Mouse (Mus musculus) MEL (cell line): Measurements from ENCODE around the gene Med11. TPM values are rescaled to one million over a fixed set of nuclear protein-coding genes. Genes with fewer than 3 reads are reported as not detected.

Experiments used
- DNase-seq: peaks from one replicate; pipeline ENCODE4 v3.0.0; 2011; ENCODE audit warnings: low read depth, low spot score
- H3K27ac ChIP-seq: 2 replicates; pipeline ENCODE4 v1.5.1; 2012; ENCODE audit warnings: low read depth, mild to moderate bottlenecking, control low read depth, low read length, moderate library complexity; ENCODE audit not compliant: control insufficient read depth
- H3K27me3 ChIP-seq, 2 experiments: fragments of 150-350 bp in 1 of 2; sonication (generic) in 1 of 2; 2 replicates each; pipeline ENCODE4 v1.6.1; 2012; ENCODE audit warnings: low read length in 2 of 2, mild to moderate bottlenecking in 2 of 2, improper control_type of control experiment in 1 of 2, moderate library complexity in 1 of 2; ENCODE audit not compliant: insufficient read depth in 2 of 2, control insufficient read depth in 1 of 2
- H3K36me3 ChIP-seq, 2 experiments: 2 replicates each; pipeline ENCODE4 v1.6.1; 2012 to 2014; ENCODE audit warnings: low read length in 2 of 2, improper control_type of control experiment in 1 of 2, inconsistent platforms in 1 of 2, mild to moderate bottlenecking in 1 of 2; ENCODE audit not compliant: insufficient read depth in 2 of 2, control insufficient read depth in 1 of 2
- H3K4me1 ChIP-seq, 2 experiments: fragments of 150-350 bp in 1 of 2; sonication (generic) in 1 of 2; 2 replicates each; pipeline ENCODE4 v1.6.1; 2012; ENCODE audit warnings: low read length in 2 of 2, improper control_type of control experiment in 1 of 2, mild to moderate bottlenecking in 1 of 2; ENCODE audit not compliant: insufficient read depth in 2 of 2, control insufficient read depth in 1 of 2
- H3K4me3 ChIP-seq, 2 experiments: fragments of 150-350 bp in 1 of 2; sonication (generic) in 1 of 2; 2 replicates each; pipeline ENCODE4 v1.5.1; 2012; ENCODE audit warnings: low read depth in 2 of 2, low read length in 2 of 2, mild to moderate bottlenecking in 2 of 2, moderate library complexity in 2 of 2, control low read depth in 1 of 2, improper control_type of control experiment in 1 of 2; ENCODE audit not compliant: control insufficient read depth in 1 of 2, insufficient read depth in 1 of 2
- H3K79me2 ChIP-seq: 2 replicates; pipeline ENCODE4 v1.6.1; 2012; ENCODE audit warnings: mild to moderate bottlenecking, low read length, moderate library complexity; ENCODE audit not compliant: control insufficient read depth, poor library complexity, insufficient read depth
- H3K9ac ChIP-seq: 2 replicates; pipeline ENCODE4 v1.6.1; 2012; ENCODE audit warnings: low read depth, mild to moderate bottlenecking, control low read depth, low read length, moderate library complexity; ENCODE audit not compliant: control insufficient read depth, poor library complexity, severe bottlenecking
- H3K9me3 ChIP-seq: fragments of 150-350 bp; sonication (generic); replicated peaks from 2 replicates; pipeline ENCODE4 v1.6.1; 2012; ENCODE audit warnings: mild to moderate bottlenecking, low read length, improper control_type of control experiment, moderate library complexity; ENCODE audit not compliant: insufficient read depth
- CHD1 ChIP-seq: IDR thresholded peaks from 2 replicates; pipeline ENCODE4 v1.6.1; 2012; ENCODE audit warnings: low read depth, mild to moderate bottlenecking, inconsistent platforms, low read length, improper control_type of control experiment
- CTCF ChIP-seq, 3 experiments: IDR thresholded peaks in 2 of 3; conservative IDR thresholded peaks in 1 of 3; 2 replicates each; pipeline ENCODE4 v1.5.1; 2011 to 2012; ENCODE audit warnings: low read length in 3 of 3, low read depth in 2 of 3, mild to moderate bottlenecking in 2 of 3, improper control_type of control experiment in 1 of 3, inconsistent platforms in 1 of 3, mixed read lengths in 1 of 3, moderate library complexity in 1 of 3; ENCODE audit not compliant: control insufficient read depth in 1 of 3, insufficient read depth in 1 of 3, poor library complexity in 1 of 3, severe bottlenecking in 1 of 3
- E2F4 ChIP-seq: IDR thresholded peaks from 2 replicates; pipeline ENCODE4 v1.6.1; 2011; ENCODE audit warnings: low read depth, low read length, improper control_type of control experiment, borderline replicate concordance
- ELF1 ChIP-seq: IDR thresholded peaks from 2 replicates; pipeline ENCODE4 v1.6.1; 2014; ENCODE audit warnings: low read depth, mild to moderate bottlenecking, inconsistent platforms, low read length, improper control_type of control experiment, moderate library complexity
- EP300 ChIP-seq, 2 experiments: IDR thresholded peaks; 2 replicates each; pipeline ENCODE4 v1.6.1; 2011; ENCODE audit warnings: improper control_type of control experiment in 2 of 2, low read length in 2 of 2, low read depth in 1 of 2, mild to moderate bottlenecking in 1 of 2
- GABPA ChIP-seq: IDR thresholded peaks from 2 replicates; pipeline ENCODE4 v1.6.1; 2012; ENCODE audit warnings: low read depth, mild to moderate bottlenecking, inconsistent platforms, low read length, improper control_type of control experiment, moderate library complexity
- GATA1 ChIP-seq: IDR thresholded peaks from 2 replicates; pipeline ENCODE4 v1.6.1; 2011; ENCODE audit warnings: low read depth, low read length, improper control_type of control experiment
- KAT2A ChIP-seq: conservative IDR thresholded peaks from 2 replicates; pipeline ENCODE4 v1.6.1; 2012; ENCODE audit warnings: low read depth, low read length, improper control_type of control experiment, inconsistent platforms
- MAFK ChIP-seq: IDR thresholded peaks from 2 replicates; pipeline ENCODE4 v1.6.1; 2011; ENCODE audit warnings: low read depth, mild to moderate bottlenecking, low read length, improper control_type of control experiment, borderline replicate concordance
- MXI1 ChIP-seq: IDR thresholded peaks from 2 replicates; pipeline ENCODE4 v1.6.1; 2011; ENCODE audit warnings: mild to moderate bottlenecking, low read depth, low read length, improper control_type of control experiment
- MYC ChIP-seq: IDR thresholded peaks from 2 replicates; pipeline ENCODE4 v1.6.1; 2011; ENCODE audit warnings: low read depth, mild to moderate bottlenecking, low read length, improper control_type of control experiment, moderate library complexity
- NELFE ChIP-seq: IDR thresholded peaks from 2 replicates; pipeline ENCODE4 v1.6.1; 2011; ENCODE audit warnings: low read depth, low read length, improper control_type of control experiment
- NRF1 ChIP-seq: IDR thresholded peaks from 2 replicates; pipeline ENCODE4 v1.6.1; 2014; ENCODE audit warnings: low read depth, mild to moderate bottlenecking, inconsistent platforms, low read length, improper control_type of control experiment, moderate library complexity; ENCODE audit not compliant: poor library complexity, insufficient read depth, severe bottlenecking
- RAD21 ChIP-seq: IDR thresholded peaks from 2 replicates; pipeline ENCODE4 v1.6.1; 2011; ENCODE audit warnings: mild to moderate bottlenecking, low read depth, low read length, improper control_type of control experiment
- SIN3A ChIP-seq: IDR thresholded peaks from 2 replicates; pipeline ENCODE4 v1.6.1; 2012; ENCODE audit warnings: low read length, improper control_type of control experiment, inconsistent platforms
- SMC3 ChIP-seq: IDR thresholded peaks from 2 replicates; pipeline ENCODE4 v1.6.1; 2011; ENCODE audit warnings: low read depth, low read length, improper control_type of control experiment
- TBP ChIP-seq: IDR thresholded peaks from 2 replicates; pipeline ENCODE4 v1.8.0; 2011; ENCODE audit warnings: low read depth, low read length, improper control_type of control experiment
- ZC3H11A ChIP-seq: IDR thresholded peaks from 2 replicates; pipeline ENCODE4 v1.6.1; 2012; ENCODE audit warnings: low read depth, mild to moderate bottlenecking, inconsistent platforms, low read length, improper control_type of control experiment
- ZKSCAN1 ChIP-seq: IDR thresholded peaks from 2 replicates; pipeline ENCODE4 v1.6.1; 2012; ENCODE audit warnings: low read depth, mild to moderate bottlenecking, inconsistent platforms, low read length, improper control_type of control experiment, moderate library complexity
- ZMIZ1 ChIP-seq: IDR thresholded peaks from 2 replicates; pipeline ENCODE4 v1.6.1; 2012; ENCODE audit warnings: low read depth, mild to moderate bottlenecking, inconsistent platforms, low read length, improper control_type of control experiment, moderate library complexity
- ZNF384 ChIP-seq: IDR thresholded peaks from 2 replicates; pipeline ENCODE4 v1.6.1; 2012; ENCODE audit warnings: low read depth, mild to moderate bottlenecking, inconsistent platforms, low read length, improper control_type of control experiment
- polyA plus RNA-seq, 2 experiments: library from polyadenylated mRNA; stranded (reverse) in 1 of 2; unstranded in 1 of 2; fragments of >175 nt in 1 of 2; fragments of >200 nt in 1 of 2; gene quantifications; 2 replicates each; pipeline versions ENCODE4 v1.2.1 to v1.2.4; 2012; ENCODE audit warnings: low replicate concordance in 2 of 2, low read depth in 1 of 2; ENCODE audit not compliant: insufficient read length in 2 of 2, insufficient read depth in 1 of 2, missing spikeins in 1 of 2
- total RNA-seq: library from RNA; depleted of rRNA; stranded (reverse); fragments of 300-350 nt; gene quantifications from 2 replicates; pipeline ENCODE4 v1.2.3, GENCODE M21; 2012

The Med11 gene
- total and polyA plus RNA-seq, 3 experiments = 40.0 to 43.0 TPM; not detected in 1

DNA sequence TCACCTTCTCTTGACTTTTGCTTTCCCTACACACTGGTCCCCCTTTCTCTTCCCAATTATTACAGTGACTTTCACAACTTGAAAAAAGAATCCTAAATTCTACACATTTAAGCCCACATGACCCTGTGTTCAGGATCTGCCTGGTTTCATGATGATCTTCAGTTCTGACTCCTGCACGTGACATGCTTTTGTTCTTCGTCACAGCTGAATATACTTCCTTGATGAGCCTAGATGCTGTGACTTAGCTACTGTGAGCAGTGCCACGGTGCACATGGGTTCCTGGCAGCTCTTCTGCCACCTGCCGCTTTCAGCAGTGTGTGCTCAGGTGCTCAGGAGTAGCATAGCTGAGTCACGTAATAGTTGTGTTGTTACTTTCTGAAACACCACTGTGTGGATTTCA lies 39.1 kb upstream of the Med11 start:
- no peak for DNase-seq
- Histone ChIP-seq H3K36me3 (peaks cover 0 to 13% of the 10 kb centered on the region in 2 experiments; a peak in 2 of 4 replicates), H3K79me2 (peaks cover 23% of the 10 kb centered on the region), H3K27ac (no peak overlapping the region), H3K4me1 (peaks cover 5 to 13% of the 10 kb centered on the region in 2 experiments; a peak in 3 of 4 replicates), H3K27me3 (peaks cover 0 to 3% of the 10 kb centered on the region in 2 experiments; a peak in 2 of 4 replicates), H3K9me3 (no peaks in the 10 kb centered on the region), H3K9ac (no peak overlapping the region), H3K4me3 (no peak overlapping the region)
- no peak for TF ChIP-seq GATA1
- TF ChIP-seq SMC3 = no peak
- TF ChIP-seq ELF1 = no peak
- TF ChIP-seq EP300 (IDR thresholded peaks at IDR 0.05; ENCODE audit: low read depth in 1 of 2, low read length in 2 of 2) = no peak
- TF ChIP-seq MAFK = no peak

GRCm38 (mm10) chr11:70413961-70414360 lies 37.8 kb upstream of the Med11 start:
- H3K36me3 ChIP-seq = peaks cover 0 to 2% of the 10 kb centered on the region in 2 experiments; a peak in 2 of 4 replicates
- TF ChIP-seq NELFE (no peak), NRF1 (no peak), MAFK (no peak), SIN3A (peak; percentile 57), ZMIZ1 (no peak), MXI1 (no peak), ZC3H11A (peak; percentile 96), GABPA (no peak), CTCF (IDR thresholded peaks at IDR 0.05 in 2 of 3, conservative IDR thresholded peaks at IDR 0.05 in 1 of 3; ENCODE audit: control insufficient read depth in 1 of 3, insufficient read depth in 1 of 3, low read depth in 2 of 3, low read length in 3 of 3, poor library complexity in 1 of 3, severe bottlenecking in 1 of 3) (peak; percentile 78 to 98 (median 98); a peak in 5 of 6 replicates), SMC3 (peak; percentile 93), CHD1 (no peak), ZKSCAN1 (no peak), KAT2A (no peak), ZNF384 (peak; percentile 9; the same call in 1 of the 2 replicates), MYC (peak; percentile 78), TBP (0 out of 2 replicates have a peak, but pooled peaks have one; percentile 34), RAD21 (peak; percentile 98), E2F4 (no peak)
- no peak overlapping the region for H3K4me3 ChIP-seq

More at GRCm38 (mm10) chr11:70413961-70414360, 37.8 kb upstream of the Med11 start:
- H3K9ac ChIP-seq = no peak overlapping the region
- no peak overlapping the region for H3K27ac ChIP-seq
- H3K4me1 ChIP-seq = peaks cover 0 to 3% of the 10 kb centered on the region in 2 experiments; a peak in 2 of 4 replicates
- DNase-seq = peak; percentile 89
- H3K9me3 ChIP-seq = no peaks in the 10 kb centered on the region
- H3K27me3 ChIP-seq = peaks cover 0 to 5% of the 10 kb centered on the region in 2 experiments; a peak in 3 of 4 replicates
- peaks cover 10% of the 10 kb centered on the region for H3K79me2 ChIP-seq
